Mouse (Mus musculus): ENCODE measurements around the gene Gm9945.

DNA sequence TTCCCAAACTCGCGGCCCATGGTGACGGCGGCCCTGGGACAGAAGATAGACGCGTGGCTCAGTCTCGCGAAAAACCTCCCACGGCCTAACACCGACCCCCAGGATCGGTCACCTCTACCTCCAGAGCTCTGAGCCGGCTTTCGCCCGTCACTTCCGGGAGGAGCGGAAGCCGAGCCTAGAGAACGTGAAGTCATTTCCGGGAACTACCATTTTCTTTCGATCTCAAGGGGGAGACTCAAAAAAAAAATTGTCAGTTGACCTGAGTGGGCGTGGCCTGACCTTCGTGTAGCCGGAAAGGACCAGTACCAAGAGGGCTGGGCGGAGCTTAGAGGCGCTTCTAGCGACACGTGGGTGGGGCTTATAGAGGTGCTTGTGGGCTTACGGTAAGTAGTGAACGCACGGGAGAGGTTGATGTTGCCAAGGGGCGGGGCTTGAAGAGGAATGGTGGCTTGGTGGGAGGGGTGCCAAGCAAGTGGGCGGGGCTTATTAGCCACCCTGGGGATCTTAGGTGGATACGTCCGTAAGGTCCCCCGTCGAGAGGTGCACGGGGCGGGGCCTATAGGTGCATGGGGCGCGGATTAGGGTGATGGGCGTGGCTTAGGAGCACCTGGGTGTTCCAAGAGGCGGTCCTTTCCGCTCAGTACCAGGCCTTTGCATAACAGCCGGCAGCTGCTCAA, 49.2 kb upstream of the Gm9945 start, which contains the start of the genes Uqcrq and Gdf9:
- TF ChIP-seq POLR2A (IDR thresholded peaks at IDR 0.05; ENCODE audit: insufficient read depth, low read depth, low read length), result peak; percentile 95
- TF ChIP-seq CTCF (IDR thresholded peaks at IDR 0.05), result no peak
- 0 out of 2 replicates have a peak, but pooled peaks have one; percentile 33 for TF ChIP-seq EP300 (IDR thresholded peaks at IDR 0.05; ENCODE audit: insufficient read depth, low read depth, low read length)

All from heart, adult 2 months (tissue).